Mouse (Mus musculus) liver, postnatal 0 days (tissue): ENCODE measurements at regions not wholly inside any gene's neighbourhood (a gene's known extent, or its start where the extent isn't known, plus 50 kb on each side); places are given as distances from the start of the nearest gene placed in this dataset.
"Not testable (repeated sequence)": the region's sequence is repeated elsewhere in the genome, so short reads cannot be mapped to it uniquely, and the experiment has no call there.

ENCODE experiments used
- ATAC-seq: fragments of 200-750 bp; cut with Nextera tagmentation; 2 replicates; pipeline ENCODE4 v1.8.0; 2017; ENCODE audit warnings: mild to moderate bottlenecking, moderate library complexity
- DNase-seq: peaks from one replicate; pipeline ENCODE4 v3.0.0-alpha.2; 2016
- H3K27ac ChIP-seq: fragments of 300-500 bp; sonication (generic); 2 replicates; pipeline ENCODE4 v1.5.1; 2014; ENCODE audit warnings: antibody characterized with exemption, moderate library complexity, mild to moderate bottlenecking, low read depth
- H3K27me3 ChIP-seq: fragments of 300-500 bp; sonication (generic); 2 replicates; pipeline ENCODE4 v1.6.1; 2014; ENCODE audit warnings: low read length, control low read depth, mixed read lengths; ENCODE audit not compliant: insufficient read depth
- H3K36me3 ChIP-seq: fragments of 300-500 bp; sonication (generic); replicated peaks from 2 replicates; pipeline ENCODE4 v1.6.1; 2014; ENCODE audit warnings: mild to moderate bottlenecking, control low read depth, low read length, moderate library complexity, mixed read lengths; ENCODE audit not compliant: insufficient read depth
- H3K4me1 ChIP-seq: fragments of 300-500 bp; sonication (generic); 2 replicates; pipeline ENCODE4 v1.6.1; 2014; ENCODE audit warnings: antibody characterized with exemption, mild to moderate bottlenecking, control low read depth; ENCODE audit not compliant: insufficient read depth
- H3K4me2 ChIP-seq: fragments of 300-500 bp; sonication (generic); 2 replicates; pipeline ENCODE4 v1.6.1; 2014; ENCODE audit warnings: low read depth, mild to moderate bottlenecking, low read length, moderate library complexity, mixed read lengths
- H3K4me3 ChIP-seq: fragments of 300-500 bp; sonication (generic); 2 replicates; pipeline ENCODE4 v1.5.1; 2014; ENCODE audit warnings: low read depth, low read length
- H3K9ac ChIP-seq: fragments of 300-500 bp; sonication (generic); replicated peaks from 2 replicates; pipeline ENCODE4 v1.6.1; 2014; ENCODE audit warnings: mild to moderate bottlenecking, moderate library complexity
- H3K9me3 ChIP-seq: fragments of 300-500 bp; sonication (generic); 2 replicates; pipeline ENCODE4 v1.6.1; 2016; ENCODE audit warnings: mild to moderate bottlenecking, control low read depth, low read length, mixed read lengths
- CTCF ChIP-seq: sonication (generic); IDR thresholded peaks from 2 replicates; pipeline ENCODE4 v1.5.1; 2016; ENCODE audit warnings: antibody characterized with exemption, low read depth
- EP300 ChIP-seq: IDR thresholded peaks from 2 replicates; pipeline ENCODE4 v1.6.1; 2016; ENCODE audit warnings: antibody characterized with exemption, low read depth, mild to moderate bottlenecking
- WGBS: fragments of 180-500 bp; shearing (Covaris S2); extraction: QIAGEN DNeasy Blood & Tissue Kit; methylation state at CpG from one replicate; pipeline ENCODE4 v1.1.7; 2014; ENCODE audit not compliant: insufficient replicate concordance; 5-methylcytosine and 5-hydroxymethylcytosine counted together

DNA sequence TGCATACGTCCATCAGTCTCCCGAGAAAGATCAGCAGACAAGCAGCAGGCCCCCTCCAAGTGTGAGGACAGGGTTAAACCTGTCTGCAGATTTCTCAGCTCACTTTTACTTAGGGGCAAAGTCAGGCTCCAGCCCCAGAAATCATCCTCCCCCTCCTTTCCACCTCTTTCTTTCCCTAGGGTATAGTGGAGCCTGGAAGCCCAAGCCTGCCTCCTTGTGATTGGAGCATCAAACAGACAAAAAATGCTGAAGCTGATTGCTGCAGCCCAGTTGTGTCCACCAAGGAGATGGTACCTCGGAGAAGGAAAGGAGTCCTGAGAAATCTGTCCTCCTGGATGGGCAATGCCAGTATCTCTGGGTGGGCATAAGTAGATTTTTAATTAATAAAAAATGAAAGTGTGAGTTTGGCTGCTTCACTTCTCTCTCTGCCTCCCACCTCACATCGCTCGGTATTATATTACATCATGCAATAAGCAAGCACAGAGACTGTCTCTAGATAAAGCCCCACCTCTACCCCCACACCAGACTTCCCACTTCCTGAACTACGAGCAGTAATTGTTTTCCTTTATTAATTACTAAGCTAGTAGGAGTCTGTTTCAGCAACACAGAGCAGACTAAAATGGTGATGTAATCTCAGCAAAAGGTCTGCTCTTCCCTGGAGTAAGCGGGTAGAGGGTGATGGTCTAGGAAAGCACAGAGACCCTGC is 105.2 kb upstream of the Fhl2 start:
- H3K27me3 ChIP-seq = no peaks in the 10 kb centered on the region
- H3K9me3 ChIP-seq = no peaks in the 10 kb centered on the region
- no peak overlapping the region for H3K4me3 ChIP-seq
- H3K27ac ChIP-seq = no peak overlapping the region
- no peak for ATAC-seq
- no peak overlapping the region for H3K9ac ChIP-seq
- H3K4me2 ChIP-seq = no peak overlapping the region
- DNase-seq = no peak
- WGBS = 58% methylated on average over 7 of the region's 7 CpGs
- H3K4me1 ChIP-seq = 0 out of 2 replicates have a peak, but pooled peaks cover 3% of the 10 kb centered on the region
- TF ChIP-seq CTCF (no peak), EP300 (no peak)
- H3K36me3 ChIP-seq = no peaks in the 10 kb centered on the region

- Histone ChIP-seq H3K4me3 (no peak overlapping the region), H3K9me3 (no peaks in the 10 kb centered on the region), H3K4me2 (no peak overlapping the region), H3K4me1 (0 out of 2 replicates have a peak, but pooled peaks cover 3% of the 10 kb centered on the region), H3K27ac (no peak overlapping the region), H3K9ac (no peak overlapping the region), H3K36me3 (no peaks in the 10 kb centered on the region), H3K27me3 (no peaks in the 10 kb centered on the region)
- no peak for TF ChIP-seq CTCF
- ATAC-seq (no peak), DNase-seq (no peak)
- whole genome bisulfite sequencing = 52% methylated on average over 7 of the region's 7 CpGs
Observed at GRCm38 (mm10) chr1:43302657-43303056, 105.9 kb upstream of the Fhl2 start.

DNA sequence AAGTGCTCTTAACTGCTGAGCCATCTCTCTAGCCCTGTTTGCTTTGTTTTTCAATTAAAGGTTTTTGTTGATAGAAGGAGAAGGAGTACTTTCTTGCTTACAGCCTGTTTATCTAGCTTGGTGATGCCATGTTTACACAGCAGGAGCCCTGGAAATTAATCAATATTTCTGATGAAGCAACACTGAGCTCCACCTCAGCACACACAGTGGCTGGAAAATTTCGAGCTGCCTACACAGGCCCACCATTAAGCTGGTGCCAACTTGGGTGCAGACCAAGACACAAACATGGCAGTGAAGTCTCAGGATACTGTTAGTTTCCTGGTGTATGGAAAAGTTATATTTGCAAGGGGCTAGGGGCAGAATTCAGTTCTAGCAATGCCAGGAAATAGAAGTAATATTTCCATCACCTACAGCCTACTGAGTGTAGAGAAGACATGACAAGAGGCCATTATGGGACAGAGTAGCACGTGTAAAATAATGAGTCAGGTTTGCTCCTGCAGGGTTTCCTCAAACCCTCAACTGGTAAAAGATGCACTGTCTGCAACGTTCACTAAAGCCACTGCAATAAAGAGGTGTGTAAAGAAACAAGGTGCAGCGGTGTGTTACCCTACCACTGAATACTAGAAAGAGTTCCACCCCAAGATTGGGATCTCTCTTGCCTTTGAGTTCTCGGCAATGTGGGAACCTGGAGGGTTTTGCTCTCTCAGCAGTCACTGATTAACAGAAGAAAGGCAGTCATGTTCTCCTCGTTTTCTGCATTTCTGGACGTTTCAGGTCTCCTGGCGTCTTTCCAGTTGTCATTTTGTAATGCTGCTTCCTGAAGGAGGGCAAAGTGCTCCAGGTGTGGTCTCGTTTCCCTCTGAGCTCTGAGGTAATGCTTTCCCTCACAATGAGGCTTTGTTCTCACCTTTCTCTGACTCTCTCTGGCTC is 108.8 kb upstream of the Fhl2 start:
- H3K4me1 ChIP-seq = 0 out of 2 replicates have a peak, but pooled peaks cover 3% of the 10 kb centered on the region
- no peaks in the 10 kb centered on the region for H3K9me3 ChIP-seq
- peak; percentile 92 for ATAC-seq
- peak; percentile 22 for DNase-seq
- H3K9ac ChIP-seq = no peak overlapping the region
- H3K36me3 ChIP-seq = no peaks in the 10 kb centered on the region
- peak overlapping the region; percentile 18; the same call in 1 of the 2 replicates for H3K4me2 ChIP-seq
- no peak overlapping the region for H3K4me3 ChIP-seq
- 48% methylated on average over 9 of the region's 9 CpGs for WGBS
- TF ChIP-seq EP300 (0 out of 2 replicates have a peak, but pooled peaks have one; percentile 19), CTCF (no peak)
- peak overlapping the region; percentile 30; the same call in 1 of the 2 replicates for H3K27ac ChIP-seq
- no peaks in the 10 kb centered on the region for H3K27me3 ChIP-seq

DNA sequence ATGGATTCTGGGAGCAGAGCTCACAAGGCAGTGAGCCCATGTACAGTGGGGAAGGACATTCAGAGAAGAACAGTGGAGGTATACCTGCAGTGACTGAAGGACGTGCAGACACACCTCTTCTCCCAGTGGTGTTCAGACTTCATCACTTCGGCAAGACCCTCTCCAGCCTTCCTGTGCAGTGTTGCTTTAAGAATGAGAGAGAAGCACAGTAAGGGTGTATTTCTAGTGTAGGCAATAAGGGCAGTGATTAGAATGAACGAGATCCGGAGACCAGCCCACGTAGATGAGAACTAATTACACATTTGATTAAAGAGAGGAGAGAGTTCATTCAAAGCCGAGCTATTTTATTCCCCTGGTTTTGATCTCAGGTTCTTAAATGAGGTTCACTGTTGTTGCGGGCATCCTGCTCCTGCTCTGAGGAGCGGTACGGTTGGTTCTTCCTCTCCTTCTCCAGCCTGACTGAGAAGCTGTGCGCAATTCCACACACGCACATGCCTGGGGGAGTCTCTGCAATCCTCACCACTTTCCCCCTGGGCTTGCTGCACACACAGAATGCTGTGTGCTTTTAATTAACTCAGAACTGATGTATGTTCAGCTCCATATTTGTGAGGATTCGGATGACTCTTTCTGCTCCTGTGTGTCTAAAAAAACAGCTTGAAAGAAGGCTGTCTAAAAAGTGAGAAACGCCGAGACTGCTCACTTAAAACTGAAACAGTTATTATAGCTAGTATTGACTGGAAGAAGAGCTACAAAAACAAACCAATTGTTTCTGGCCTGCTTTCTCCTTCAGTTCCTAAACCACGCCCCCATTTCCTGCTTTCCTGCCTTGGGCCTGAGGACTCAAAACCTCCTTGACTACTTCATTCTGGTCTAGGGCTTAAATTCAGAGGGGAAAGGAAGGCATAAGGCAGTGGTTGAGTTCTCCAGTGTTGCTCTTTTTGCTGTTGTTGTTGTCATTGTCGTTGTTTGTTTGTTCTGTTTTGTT is 114.2 kb upstream of the Fhl2 start:
- DNase-seq = no peak

GRCm38 (mm10) chr1:43316331-43316730 is 119.5 kb upstream of the Fhl2 start:
- not testable (repeated sequence) for H3K27me3 ChIP-seq, H3K9me3 ChIP-seq, H3K4me3 ChIP-seq, DNase-seq, H3K4me1 ChIP-seq, H3K4me2 ChIP-seq, H3K36me3 ChIP-seq, H3K9ac ChIP-seq, ATAC-seq, H3K27ac ChIP-seq
- WGBS = 75% methylated on average over 12 of the region's 12 CpGs

More for the DNA sequence above, 114.2 kb upstream of the Fhl2 start:
- no peak overlapping the region for H3K4me3 ChIP-seq
- no peaks in the 10 kb centered on the region for H3K4me1 ChIP-seq
- no peak overlapping the region for H3K27ac ChIP-seq
- TF ChIP-seq EP300 = no peak
- TF ChIP-seq CTCF = no peak
- no peak for ATAC-seq
- no peak overlapping the region for H3K9ac ChIP-seq
- no peaks in the 10 kb centered on the region for H3K36me3 ChIP-seq
- H3K9me3 ChIP-seq = no peaks in the 10 kb centered on the region
- no peak overlapping the region for H3K4me2 ChIP-seq
- H3K27me3 ChIP-seq = no peaks in the 10 kb centered on the region
- 65% methylated on average over 16 of the region's 16 CpGs for WGBS
